Mouse (Mus musculus): ENCODE results near the gene Rfx8. TPM values are rescaled to one million over a fixed set of nuclear protein-coding genes. Genes with fewer than 3 reads are reported as not detected.

Gene Rfx8
- 3.0 and 3.3 TPM in 2 replicates for polyA plus RNA-seq (2016; fragmentation: Nextera tagmentation; extraction: Ambion mirVana)

GRCm38 (mm10) chr1:39720632-39721350 lies at the start of gene Rfx8:
Rfx8 (minus strand) TSS chr1:39720997.
- Histone ChIP-seq H3K27ac (0 out of 2 replicates have a peak within 1 kb of the TSS, but pooled peaks have one; percentile 7), H3K4me2 (replicated peaks) (peak within 1 kb of the TSS; percentile 84), H3K4me3 (peak within 1 kb of the TSS; percentile 47), H3K36me3 (no peaks in the 10 kb centered on the region), H3K9me3 (no peaks in the 10 kb centered on the region), H3K4me1 (peaks cover 17% of the 10 kb centered on the region), H3K27me3 (no peaks in the 10 kb centered on the region), H3K9ac (peak within 1 kb of the TSS; percentile 54)
- 0 out of 2 replicates have a peak, but pooled peaks have one; percentile 10 for ATAC-seq (ENCODE audit: insufficient number of reproducible peaks, insufficient read depth, low FRiP score, low TSS enrichment)
- 2% methylated on average over 42 of the region's 42 CpGs for WGBS

GRCm38 (mm10) chr1:39770436-39770835 lies 49.6 kb upstream of the Rfx8 start:
- no peak overlapping the region for H3K4me2 ChIP-seq (replicated peaks)
- H3K9me3 ChIP-seq = no peaks in the 10 kb centered on the region
- no peak for ATAC-seq (ENCODE audit: insufficient number of reproducible peaks, insufficient read depth, low FRiP score, low TSS enrichment)
- no peaks in the 10 kb centered on the region for H3K27me3 ChIP-seq
- no peaks in the 10 kb centered on the region for H3K36me3 ChIP-seq
- H3K4me1 ChIP-seq = peaks cover 8% of the 10 kb centered on the region
- WGBS = 71% methylated on average over 5 of the region's 5 CpGs
- H3K27ac ChIP-seq = no peak overlapping the region
- H3K4me3 ChIP-seq = no peak overlapping the region
- H3K9ac ChIP-seq = no peak overlapping the region

- Histone ChIP-seq H3K36me3 (no peaks in the 10 kb centered on the region), H3K27me3 (no peaks in the 10 kb centered on the region), H3K27ac (no peak overlapping the region), H3K4me1 (peaks cover 8% of the 10 kb centered on the region), H3K4me3 (no peak overlapping the region), H3K9me3 (no peaks in the 10 kb centered on the region), H3K9ac (no peak overlapping the region), H3K4me2 (replicated peaks) (no peak overlapping the region)
- WGBS = 68% methylated on average over 3 of the region's 3 CpGs
- no peak for ATAC-seq (ENCODE audit: insufficient number of reproducible peaks, insufficient read depth, low FRiP score, low TSS enrichment)
These were observed 47.2 kb upstream of the Rfx8 start for GRCm38 (mm10) chr1:39768017-39768416.

GRCm38 (mm10) chr1:39765854-39766493 lies 45.2 kb upstream of the Rfx8 start:
- Histone ChIP-seq H3K4me3 (no peak overlapping the region), H3K27me3 (no peaks in the 10 kb centered on the region), H3K27ac (no peak overlapping the region), H3K9ac (no peak overlapping the region), H3K36me3 (no peaks in the 10 kb centered on the region), H3K4me1 (peaks cover 16% of the 10 kb centered on the region; the same call in 1 of the 2 replicates), H3K9me3 (no peaks in the 10 kb centered on the region), H3K4me2 (replicated peaks) (no peak overlapping the region)
- ATAC-seq (ENCODE audit: insufficient number of reproducible peaks, insufficient read depth, low FRiP score, low TSS enrichment) = no peak
- 85% methylated on average over 7 of the region's 7 CpGs for WGBS

GRCm38 (mm10) chr1:39762025-39762370 lies 41.2 kb upstream of the Rfx8 start:
- Histone ChIP-seq H3K27ac (peak overlapping the region; percentile 89), H3K9ac (no peak overlapping the region)
- no peak for ATAC-seq (ENCODE audit: insufficient number of reproducible peaks, insufficient read depth, low FRiP score, low TSS enrichment)

GRCm38 (mm10) chr1:39761211-39762024 lies 40.6 kb upstream of the Rfx8 start:
- ATAC-seq (ENCODE audit: insufficient number of reproducible peaks, insufficient read depth, low FRiP score, low TSS enrichment) = no peak
- 7% methylated on average over 22 of the region's 22 CpGs for WGBS

More at GRCm38 (mm10) chr1:39762025-39762370, 41.2 kb upstream of the Rfx8 start:
- H3K36me3 ChIP-seq = no peaks in the 10 kb centered on the region
- H3K4me1 ChIP-seq = peaks cover 27% of the 10 kb centered on the region; the same call in 1 of the 2 replicates
- H3K27me3 ChIP-seq = no peaks in the 10 kb centered on the region
- WGBS = 2% methylated on average over 10 of the region's 10 CpGs
- 0 out of 2 replicates have a peak overlapping the region, but pooled peaks have one; percentile 3 for H3K4me3 ChIP-seq
- peak overlapping the region; percentile 43 for H3K4me2 ChIP-seq (replicated peaks)
- no peaks in the 10 kb centered on the region for H3K9me3 ChIP-seq

GRCm38 (mm10) chr1:39760181-39760715 lies 39.5 kb upstream of the Rfx8 start:
- Histone ChIP-seq H3K4me3 (no peak overlapping the region), H3K27ac (peak overlapping the region; percentile 23; the same call in 1 of the 2 replicates), H3K36me3 (no peaks in the 10 kb centered on the region), H3K4me2 (replicated peaks) (no peak overlapping the region), H3K4me1 (peaks cover 27% of the 10 kb centered on the region; the same call in 1 of the 2 replicates), H3K9me3 (no peaks in the 10 kb centered on the region), H3K9ac (no peak overlapping the region), H3K27me3 (no peaks in the 10 kb centered on the region)
- ATAC-seq (ENCODE audit: insufficient number of reproducible peaks, insufficient read depth, low FRiP score, low TSS enrichment) = no peak
- WGBS = 72% methylated on average over 6 of the region's 6 CpGs

More at GRCm38 (mm10) chr1:39761211-39762024, 40.6 kb upstream of the Rfx8 start:
- H3K27me3 ChIP-seq = no peaks in the 10 kb centered on the region
- H3K4me1 ChIP-seq = peaks cover 27% of the 10 kb centered on the region; the same call in 1 of the 2 replicates
- peak overlapping the region; percentile 10; the same call in 1 of the 2 replicates for H3K9ac ChIP-seq
- H3K9me3 ChIP-seq = no peaks in the 10 kb centered on the region
- H3K4me2 ChIP-seq (replicated peaks) = peak overlapping the region; percentile 43
- 0 out of 2 replicates have a peak overlapping the region, but pooled peaks have one; percentile 3 for H3K4me3 ChIP-seq
- H3K36me3 ChIP-seq = no peaks in the 10 kb centered on the region
- H3K27ac ChIP-seq = peak overlapping the region; percentile 89

- no peak overlapping the region for H3K4me3 ChIP-seq
- H3K4me1 ChIP-seq = peaks cover 27% of the 10 kb centered on the region; the same call in 1 of the 2 replicates
- no peaks in the 10 kb centered on the region for H3K27me3 ChIP-seq
- WGBS = 44% methylated on average over 9 of the region's 9 CpGs
- no peaks in the 10 kb centered on the region for H3K9me3 ChIP-seq
- no peaks in the 10 kb centered on the region for H3K36me3 ChIP-seq
- no peak for ATAC-seq (ENCODE audit: insufficient number of reproducible peaks, insufficient read depth, low FRiP score, low TSS enrichment)
- peak overlapping the region; percentile 23; the same call in 1 of the 2 replicates for H3K27ac ChIP-seq
- H3K4me2 ChIP-seq (replicated peaks) = no peak overlapping the region
- no peak overlapping the region; the same call in 1 of the 2 replicates for H3K9ac ChIP-seq
These were observed 38.7 kb upstream of the Rfx8 start for GRCm38 (mm10) chr1:39759231-39760175.

- Histone ChIP-seq H3K4me2 (replicated peaks) (no peak overlapping the region), H3K27ac (no peak overlapping the region), H3K4me3 (no peak overlapping the region), H3K4me1 (peaks cover 27% of the 10 kb centered on the region; the same call in 1 of the 2 replicates), H3K27me3 (no peaks in the 10 kb centered on the region), H3K9me3 (no peaks in the 10 kb centered on the region), H3K9ac (no peak overlapping the region), H3K36me3 (no peaks in the 10 kb centered on the region)
- 71% methylated on average over 9 of the region's 9 CpGs for WGBS
- ATAC-seq (ENCODE audit: insufficient number of reproducible peaks, insufficient read depth, low FRiP score, low TSS enrichment) = no peak
These were observed 37.4 kb upstream of the Rfx8 start for GRCm38 (mm10) chr1:39758244-39758643.

GRCm38 (mm10) chr1:39756952-39757351 lies 36.2 kb upstream of the Rfx8 start:
- peaks cover 20% of the 10 kb centered on the region; the same call in 1 of the 2 replicates for H3K4me1 ChIP-seq
- H3K9me3 ChIP-seq = no peaks in the 10 kb centered on the region
- WGBS = 74% methylated on average over 11 of the region's 11 CpGs
- no peak overlapping the region for H3K9ac ChIP-seq
- no peak for ATAC-seq (ENCODE audit: insufficient number of reproducible peaks, insufficient read depth, low FRiP score, low TSS enrichment)
- H3K36me3 ChIP-seq = no peaks in the 10 kb centered on the region
- H3K4me2 ChIP-seq (replicated peaks) = no peak overlapping the region
- no peaks in the 10 kb centered on the region for H3K27me3 ChIP-seq
- no peak overlapping the region for H3K4me3 ChIP-seq
- H3K27ac ChIP-seq = no peak overlapping the region

Data from embryonic facial prominence, embryonic 12.5 days (tissue).